Mouse (Mus musculus): ENCODE measurements around the gene Carnmt1.

GRCm38 (mm10) chr19:18654984-18655383, 15.6 kb upstream of the Carnmt1 start:
- TF ChIP-seq POLR2A (IDR thresholded peaks at IDR 0.05; ENCODE audit: insufficient read depth, low read length) (no peak), CTCF (IDR thresholded peaks at IDR 0.05; ENCODE audit: low read depth, low read length) (no peak), EP300 (IDR thresholded peaks at IDR 0.05; ENCODE audit: insufficient read depth, low read depth, low read length) (no peak)

Data from ES-Bruce4 (cell line).